Mouse (Mus musculus) liver, adult (tissue): ENCODE data around the gene Gpha2.

ENCODE experiments used
- GATA4 ChIP-seq: IDR thresholded peaks from 2 replicates; pipeline ENCODE4 v1.6.1; 2014; ENCODE audit warnings: mild to moderate bottlenecking, low read length; ENCODE audit not compliant: insufficient replicate concordance

Gpha2 gene

GRCm38 (mm10) chr19:6264945-6265344 is 38.8 kb downstream of the Gpha2 start:
- TF ChIP-seq GATA4: no peak

GRCm38 (mm10) chr19:6265727-6266182 is 39.6 kb downstream of the Gpha2 start:
- TF ChIP-seq GATA4: no peak

GRCm38 (mm10) chr19:6267306-6268169 is 41.4 kb downstream of the Gpha2 start:
- TF ChIP-seq GATA4: no peak

GRCm38 (mm10) chr19:6268170-6268528 is 42.0 kb downstream of the Gpha2 start:
- no peak for TF ChIP-seq GATA4

GRCm38 (mm10) chr19:6268670-6269132 is 42.5 kb downstream of the Gpha2 start:
- TF ChIP-seq GATA4: no peak

- TF ChIP-seq GATA4: no peak
Measured at GRCm38 (mm10) chr19:6269798-6270475, 43.8 kb downstream of the Gpha2 start.

- TF ChIP-seq GATA4: no peak
Measured at GRCm38 (mm10) chr19:6270661-6271060, 44.5 kb downstream of the Gpha2 start.

- TF ChIP-seq GATA4: no peak
Measured at GRCm38 (mm10) chr19:6271206-6271605, 45.0 kb downstream of the Gpha2 start.

GRCm38 (mm10) chr19:6272053-6272452 is 45.9 kb downstream of the Gpha2 start:
- TF ChIP-seq GATA4: no peak

GRCm38 (mm10) chr19:6272738-6273137 is 46.6 kb downstream of the Gpha2 start:
- TF ChIP-seq GATA4: no peak

GRCm38 (mm10) chr19:6273592-6273991 is 47.4 kb downstream of the Gpha2 start:
- no peak for TF ChIP-seq GATA4

GRCm38 (mm10) chr19:6273998-6274608 is 47.9 kb downstream of the Gpha2 start:
- TF ChIP-seq GATA4: no peak

- TF ChIP-seq GATA4: no peak
Measured at GRCm38 (mm10) chr19:6275740-6276389, 49.7 kb downstream of the Gpha2 start.

- TF ChIP-seq GATA4: no peak; the same call in 1 of the 2 replicates
Measured at GRCm38 (mm10) chr19:6276426-6277421, 50.5 kb downstream of the Gpha2 start, which contains the start of gene Ehd1. Ehd1 (plus strand) TSS chr19:6276725.
